Mouse (Mus musculus): Measurements from ENCODE around the gene 4932438H23Rik.
A peak's percentile ranks its signal among the peaks of the same experiment; 100 is the strongest.

The 4932438H23Rik gene

GRCm38 (mm10) chr16:91095022-91095421 lies at the start of gene 4932438H23Rik:
TSS of gene 4932438H23Rik (minus strand) at chr16:91095122.
- no peak for DNase-seq

- no peak for DNase-seq
Measured at GRCm38 (mm10) chr16:91140991-91141630, 46.2 kb upstream of the 4932438H23Rik start.

- no peak for DNase-seq
Measured at GRCm38 (mm10) chr16:91140457-91140856, 45.5 kb upstream of the 4932438H23Rik start.

- DNase-seq, result no peak
Measured at GRCm38 (mm10) chr16:91140056-91140455, 45.1 kb upstream of the 4932438H23Rik start.

GRCm38 (mm10) chr16:91139481-91139880 lies 44.6 kb upstream of the 4932438H23Rik start:
- no peak for DNase-seq

GRCm38 (mm10) chr16:91138736-91139135 lies 43.8 kb upstream of the 4932438H23Rik start:
- no peak for DNase-seq

- DNase-seq, result no peak
Measured at GRCm38 (mm10) chr16:91138151-91138550, 43.2 kb upstream of the 4932438H23Rik start.

- DNase-seq, result no peak
Measured at GRCm38 (mm10) chr16:91136607-91137006, 41.7 kb upstream of the 4932438H23Rik start.

- no peak for DNase-seq
Measured at GRCm38 (mm10) chr16:91129916-91130315, 35.0 kb upstream of the 4932438H23Rik start.

GRCm38 (mm10) chr16:91128431-91128830 lies 33.5 kb upstream of the 4932438H23Rik start:
- DNase-seq, result peak; percentile 46 to 56

GRCm38 (mm10) chr16:91126734-91127524 lies 32.0 kb upstream of the 4932438H23Rik start:
- DNase-seq, result no peak

GRCm38 (mm10) chr16:91124256-91124655 lies 29.3 kb upstream of the 4932438H23Rik start:
- DNase-seq, result no peak

- DNase-seq, result no peak
Measured at GRCm38 (mm10) chr16:91123821-91124220, 28.9 kb upstream of the 4932438H23Rik start.

GRCm38 (mm10) chr16:91119879-91120278 lies 25.0 kb upstream of the 4932438H23Rik start:
- no peak for DNase-seq

- no peak for DNase-seq
Measured at GRCm38 (mm10) chr16:91116696-91117095, 21.8 kb upstream of the 4932438H23Rik start.

GRCm38 (mm10) chr16:91116006-91116405 lies 21.1 kb upstream of the 4932438H23Rik start:
- no peak for DNase-seq

- DNase-seq, result peak in 1 of 2 experiments; percentile 20
Measured at GRCm38 (mm10) chr16:91110999-91111535, 16.1 kb upstream of the 4932438H23Rik start.

- no peak for DNase-seq
Measured at GRCm38 (mm10) chr16:91107608-91108007, 12.7 kb upstream of the 4932438H23Rik start.

GRCm38 (mm10) chr16:91105481-91106051 lies 10.6 kb upstream of the 4932438H23Rik start:
- no peak for DNase-seq

GRCm38 (mm10) chr16:91104821-91105480 lies 10.0 kb upstream of the 4932438H23Rik start:
- no peak for DNase-seq

- peak; percentile 32 to 38 for DNase-seq
Measured at GRCm38 (mm10) chr16:91103386-91103785, 8.5 kb upstream of the 4932438H23Rik start.

GRCm38 (mm10) chr16:91100484-91100883 lies 5.6 kb upstream of the 4932438H23Rik start:
- no peak for DNase-seq

Measured in B cell, adult 2 months (primary cell).